Mouse (Mus musculus) heart, postnatal 0 days (tissue): ENCODE data around the gene Pgp.

Source experiments
- CTCF ChIP-seq: IDR thresholded peaks from 2 replicates; pipeline ENCODE4 v1.5.1; 2016; ENCODE audit warnings: antibody characterized with exemption, control low read depth, low read depth
- EP300 ChIP-seq: IDR thresholded peaks from 2 replicates; pipeline ENCODE4 v1.6.1; 2016; ENCODE audit warnings: antibody characterized with exemption, low read depth

- TF ChIP-seq CTCF: no peak
- no peak for TF ChIP-seq EP300
Observed at GRCm38 (mm10) chr17:24504085-24504484, 33.9 kb downstream of the Pgp start.
